Mouse (Mus musculus): ENCODE measurements at regions not wholly inside any gene's neighbourhood (a gene's known extent, or its start where the extent isn't known, plus 50 kb on each side); places are given as distances from the start of the nearest gene placed in this dataset.

- TF ChIP-seq POLR2A (IDR thresholded peaks at IDR 0.05; ENCODE audit: low read depth, low read length) (no peak), CTCF (conservative IDR thresholded peaks at IDR 0.05; ENCODE audit: insufficient read depth, insufficient read length, low read depth, low read length) (no peak)
These were observed 669.4 kb upstream of the Tbl1xr1 start for GRCm38 (mm10) chr3:21407077-21407476.

Data from kidney, adult 2 months (tissue).